Mouse (Mus musculus): ENCODE data around the gene Mettl4. TPM values are rescaled to one million over a fixed set of nuclear protein-coding genes. Genes with fewer than 3 reads are reported as not detected.
A peak's percentile ranks its signal among the peaks of the same experiment; 100 is the strongest.

The Mettl4 gene
- polyA plus RNA-seq, 1 experiment from 2014 or later: 26.0 TPM

DNA sequence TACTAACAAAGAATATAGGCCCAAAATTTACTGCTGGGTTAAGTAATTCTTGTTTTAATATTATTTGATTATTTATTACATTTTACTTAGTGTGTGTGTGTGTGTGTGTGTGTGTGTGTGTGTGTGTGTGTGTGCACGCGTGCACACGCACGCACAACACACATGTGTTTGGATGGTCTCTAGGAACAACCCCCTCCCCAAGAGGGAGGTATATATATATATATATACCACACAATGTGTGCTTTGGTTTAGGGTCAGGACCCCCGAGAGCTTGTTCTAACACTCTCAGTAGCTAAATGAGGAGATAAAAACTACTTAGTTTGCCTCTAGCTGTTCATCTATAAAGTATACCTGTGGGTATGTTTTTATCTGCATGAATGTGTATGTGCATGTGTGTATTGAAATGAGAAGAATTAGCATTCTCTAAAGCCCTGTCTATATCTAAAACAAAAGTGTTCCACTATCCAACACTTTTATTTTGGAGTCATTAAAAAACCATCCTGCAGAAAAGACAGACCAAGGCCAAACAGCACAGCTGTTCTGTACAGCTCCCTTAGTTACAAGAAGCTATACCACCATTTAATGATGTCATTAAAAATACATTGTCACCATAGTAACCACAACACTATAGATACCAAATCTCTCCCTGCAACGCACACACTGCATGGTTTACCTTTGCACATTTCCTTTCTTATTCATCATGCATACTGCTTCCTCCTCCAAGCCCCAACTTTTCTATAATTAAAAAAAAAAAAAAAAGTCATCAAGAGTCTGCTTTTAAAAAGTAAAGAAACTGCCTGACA lies 76.1 kb downstream of the Mettl4 start:
- Histone ChIP-seq H3K36me3 (no peaks in the 10 kb centered on the region), H3K27ac (no peak overlapping the region), H3K9me3 (no peaks in the 10 kb centered on the region), H3K4me1 (no peaks in the 10 kb centered on the region), H3K9ac (no peak overlapping the region), H3K4me2 (replicated peaks) (no peak overlapping the region), H3K4me3 (no peak overlapping the region), H3K27me3 (replicated peaks) (no peaks in the 10 kb centered on the region)
- ATAC-seq (ENCODE audit: low FRiP score, low read depth): 0 out of 2 replicates have a peak, but pooled peaks have one; percentile 66
- 86% methylated on average over 6 of the region's 6 CpGs for WGBS

Data from neural tube, embryonic 12.5 days (tissue).